Mouse (Mus musculus) megakaryocyte, embryonic 14.5 days (primary cell): ENCODE results near the gene Glo1. TPM values are rescaled to one million over a fixed set of nuclear protein-coding genes. Genes with fewer than 3 reads are reported as not detected.
A peak's percentile ranks its signal among the peaks of the same experiment; 100 is the strongest.

Source experiments
- H3K27me3 ChIP-seq: replicated peaks from 2 replicates; pipeline ENCODE3; 2012; ENCODE audit warnings: inconsistent platforms
- H3K36me3 ChIP-seq: replicated peaks from 2 replicates; pipeline ENCODE3; 2012; ENCODE audit warnings: low read length, inconsistent platforms, mixed read lengths
- H3K4me1 ChIP-seq: 2 replicates; pipeline ENCODE4 v1.6.1; 2012; ENCODE audit warnings: inconsistent platforms
- H3K4me3 ChIP-seq: replicated peaks from 2 replicates; pipeline ENCODE3; 2012; ENCODE audit warnings: moderate library complexity, mild to moderate bottlenecking, inconsistent platforms
- H3K9me3 ChIP-seq: 2 replicates; pipeline ENCODE4 v1.6.1; 2012; ENCODE audit warnings: inconsistent platforms
- FLI1 ChIP-seq: IDR thresholded peaks from 2 replicates; pipeline ENCODE4 v1.6.1; 2012; ENCODE audit warnings: low read length, inconsistent platforms, mixed read lengths
- GATA1 ChIP-seq: IDR thresholded peaks from 3 replicates; pipeline ENCODE4 v1.6.1; 2012; ENCODE audit warnings: mixed read lengths, low read length, inconsistent platforms, borderline replicate concordance
- polyA plus RNA-seq: library from polyadenylated mRNA; stranded (reverse); fragments of >175 nt; gene quantifications from 2 replicates; pipeline ENCODE4 v1.2.3, GENCODE M21; 2012; ENCODE audit warnings: low replicate concordance; ENCODE audit not compliant: insufficient read depth

Gene Glo1
- polyA plus RNA-seq, 1 experiment: 21.7 TPM

GRCm38 (mm10) chr17:30583258-30584001, 43.2 kb downstream of the Glo1 start:
- Histone ChIP-seq H3K9me3 (no peaks in the 10 kb centered on the region), H3K4me3 (no peak overlapping the region), H3K27me3 (peaks cover 6% of the 10 kb centered on the region), H3K36me3 (peaks cover 6% of the 10 kb centered on the region), H3K4me1 (peaks cover 16% of the 10 kb centered on the region)
- TF ChIP-seq GATA1: no peak
- TF ChIP-seq FLI1: no peak

DNA sequence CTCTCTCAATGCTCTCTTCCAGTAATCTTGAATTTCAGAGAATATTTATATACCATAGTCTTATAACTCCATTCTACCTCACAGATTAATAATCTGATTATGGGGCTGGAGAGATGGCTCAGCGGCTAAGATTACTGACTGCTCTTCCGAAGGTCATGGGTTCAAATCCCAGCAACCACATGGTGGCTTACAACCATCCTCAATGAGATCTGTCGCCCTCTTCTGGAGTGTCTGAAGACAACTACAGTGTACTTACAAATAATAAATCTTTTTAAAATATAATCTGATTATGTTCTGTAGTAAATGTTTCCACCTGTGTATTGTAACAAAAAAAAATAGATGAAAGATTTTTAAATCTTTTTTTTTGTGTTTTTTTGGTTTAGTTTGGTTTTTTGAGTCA, 44.4 kb downstream of the Glo1 start:
- peaks cover 6% of the 10 kb centered on the region for H3K27me3 ChIP-seq
- peaks cover 17% of the 10 kb centered on the region for H3K4me1 ChIP-seq
- H3K36me3 ChIP-seq: peaks cover 6% of the 10 kb centered on the region
- H3K9me3 ChIP-seq: no peaks in the 10 kb centered on the region
- no peak overlapping the region for H3K4me3 ChIP-seq
- TF ChIP-seq FLI1: no peak
- no peak for TF ChIP-seq GATA1

- no peaks in the 10 kb centered on the region for H3K9me3 ChIP-seq
- H3K4me1 ChIP-seq: peaks cover 20% of the 10 kb centered on the region
- H3K4me3 ChIP-seq: peak overlapping the region; percentile 2
- no peak for TF ChIP-seq GATA1
- TF ChIP-seq FLI1: no peak
- H3K27me3 ChIP-seq: peaks cover 5% of the 10 kb centered on the region
- H3K36me3 ChIP-seq: peaks cover 6% of the 10 kb centered on the region
Observed at GRCm38 (mm10) chr17:30581201-30581600, 45.5 kb downstream of the Glo1 start.

GRCm38 (mm10) chr17:30580781-30581180, 45.9 kb downstream of the Glo1 start:
- H3K9me3 ChIP-seq: no peaks in the 10 kb centered on the region
- no peak overlapping the region for H3K4me3 ChIP-seq
- H3K27me3 ChIP-seq: peaks cover 4% of the 10 kb centered on the region
- H3K4me1 ChIP-seq: peaks cover 19% of the 10 kb centered on the region
- peaks cover 6% of the 10 kb centered on the region for H3K36me3 ChIP-seq
- no peak for TF ChIP-seq GATA1
- TF ChIP-seq FLI1: no peak

- Histone ChIP-seq H3K4me1 (peaks cover 48% of the 10 kb centered on the region), H3K27me3 (peaks cover 3% of the 10 kb centered on the region), H3K36me3 (peaks cover 6% of the 10 kb centered on the region), H3K9me3 (no peaks in the 10 kb centered on the region), H3K4me3 (peak overlapping the region; percentile 92)
- no peak for TF ChIP-seq GATA1
- no peak for TF ChIP-seq FLI1
Observed at GRCm38 (mm10) chr17:30576946-30577345, 49.7 kb downstream of the Glo1 start.

- H3K36me3 ChIP-seq: peaks cover 8% of the 10 kb centered on the region
- H3K9me3 ChIP-seq: no peaks in the 10 kb centered on the region
- H3K4me1 ChIP-seq: peaks cover 53% of the 10 kb centered on the region
- H3K4me3 ChIP-seq: peak within 1 kb of the TSS; percentile 92
- H3K27me3 ChIP-seq: peaks cover under 1% of the 10 kb centered on the region
- TF ChIP-seq GATA1 (no peak), FLI1 (no peak)
Observed at GRCm38 (mm10) chr17:30575941-30576773, 50.5 kb downstream of the Glo1 start, which contains the start of gene Btbd9. TSS of gene Btbd9 (minus strand) at chr17:30576488.

DNA sequence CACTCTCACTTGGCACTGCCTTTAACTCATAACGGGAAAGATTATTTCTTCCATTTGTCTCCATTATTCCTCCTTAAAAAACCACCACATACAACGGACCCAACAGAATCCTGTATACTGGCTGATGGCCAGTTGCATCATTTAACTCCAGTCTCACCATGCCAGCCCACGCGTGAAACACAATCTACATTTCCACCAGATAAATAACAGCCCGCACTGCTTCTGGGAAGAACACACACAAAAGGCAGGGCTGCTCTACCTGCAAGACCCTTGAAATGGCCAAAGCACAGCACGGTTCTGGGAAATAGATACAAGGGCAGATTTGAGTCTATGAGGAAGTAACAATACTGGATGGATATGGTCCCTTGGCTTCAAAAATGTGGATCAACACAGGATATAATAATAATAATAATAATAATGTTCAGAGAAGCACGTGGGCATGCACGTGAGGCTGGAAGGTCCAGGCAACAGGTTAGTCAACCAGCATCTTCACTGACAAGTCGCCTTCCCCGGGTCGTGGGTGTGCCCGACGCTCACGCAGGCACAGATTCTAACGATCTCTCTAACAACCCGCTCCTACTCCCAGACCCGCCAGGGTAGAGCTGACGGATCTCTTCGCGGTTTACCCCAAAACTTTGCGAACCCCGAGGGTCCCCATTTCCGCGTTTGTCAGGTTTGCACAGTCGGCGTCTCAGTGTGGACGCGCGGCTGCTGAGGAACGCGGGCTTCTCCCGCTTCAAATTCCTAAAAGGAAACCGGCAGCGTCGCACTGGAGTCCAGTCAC, 51.4 kb downstream of the Glo1 start:
- TF ChIP-seq FLI1 (no peak), GATA1 (no peak)
- Histone ChIP-seq H3K9me3 (no peaks in the 10 kb centered on the region), H3K27me3 (no peaks in the 10 kb centered on the region), H3K36me3 (peaks cover 14% of the 10 kb centered on the region), H3K4me3 (peak overlapping the region; percentile 92), H3K4me1 (peaks cover 61% of the 10 kb centered on the region)

DNA sequence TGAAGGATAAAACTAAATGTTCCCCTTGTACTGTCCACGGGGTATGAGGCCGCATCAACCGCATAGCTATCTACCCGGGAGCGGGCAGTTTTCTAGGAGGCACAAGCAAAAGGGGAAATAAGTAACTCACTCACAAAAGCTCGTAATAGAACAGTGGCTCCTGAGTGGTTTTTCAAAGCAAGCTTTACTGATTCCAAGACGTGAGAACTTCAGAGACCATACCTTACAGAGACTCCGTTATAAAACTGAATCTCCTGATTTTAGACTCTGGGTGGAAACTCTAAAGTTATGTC, 51.9 kb downstream of the Glo1 start:
- H3K4me1 ChIP-seq: peaks cover 67% of the 10 kb centered on the region
- no peaks in the 10 kb centered on the region for H3K27me3 ChIP-seq
- peaks cover 14% of the 10 kb centered on the region for H3K36me3 ChIP-seq
- H3K4me3 ChIP-seq: peak overlapping the region; percentile 92
- TF ChIP-seq GATA1: no peak
- TF ChIP-seq FLI1: no peak
- H3K9me3 ChIP-seq: no peaks in the 10 kb centered on the region

- Histone ChIP-seq H3K4me3 (peak overlapping the region; percentile 92), H3K36me3 (peaks cover 12% of the 10 kb centered on the region), H3K9me3 (no peaks in the 10 kb centered on the region), H3K4me1 (peaks cover 72% of the 10 kb centered on the region), H3K27me3 (no peaks in the 10 kb centered on the region)
- TF ChIP-seq GATA1 (no peak), FLI1 (no peak)
Observed at GRCm38 (mm10) chr17:30573990-30574782, 52.5 kb downstream of the Glo1 start.

- H3K36me3 ChIP-seq: peaks cover 8% of the 10 kb centered on the region
- peaks cover 86% of the 10 kb centered on the region for H3K4me1 ChIP-seq
- no peak for TF ChIP-seq GATA1
- TF ChIP-seq FLI1: no peak
- no peaks in the 10 kb centered on the region for H3K27me3 ChIP-seq
- H3K9me3 ChIP-seq: no peaks in the 10 kb centered on the region
- H3K4me3 ChIP-seq: no peak overlapping the region
Observed at GRCm38 (mm10) chr17:30570971-30571370, 55.7 kb downstream of the Glo1 start.
